Mouse (Mus musculus) forebrain, embryonic 11.5 days (tissue): Measurements from ENCODE around the gene Capn15. TPM values are rescaled to one million over a fixed set of nuclear protein-coding genes. Genes with fewer than 3 reads are reported as not detected.

Experiments used
- ATAC-seq: fragments of 200-750 bp; cut with Nextera tagmentation; replicated peaks from 2 replicates; pipeline ENCODE4 v1.8.0; 2017; ENCODE audit warnings: moderate TSS enrichment; ENCODE audit not compliant: low FRiP score
- DNase-seq: peaks from one replicate; pipeline ENCODE4 v3.0.0-alpha.2; 2017; ENCODE audit warnings: low spot score
- H3K27ac ChIP-seq: fragments of 300-500 bp; sonication (generic); 2 replicates; pipeline ENCODE4 v1.5.1; 2014; ENCODE audit warnings: low read depth, low read length
- H3K27me3 ChIP-seq: fragments of 300-500 bp; sonication (generic); 2 replicates; pipeline ENCODE4 v1.6.1; 2014; ENCODE audit warnings: mild to moderate bottlenecking, low read length, mixed read lengths; ENCODE audit not compliant: control insufficient read depth, insufficient read depth
- H3K36me3 ChIP-seq: fragments of 300-500 bp; sonication (generic); 2 replicates; pipeline ENCODE4 v1.6.1; 2014; ENCODE audit warnings: mild to moderate bottlenecking, low read length, moderate library complexity, mixed read lengths; ENCODE audit not compliant: control insufficient read depth, insufficient read depth
- H3K4me1 ChIP-seq: fragments of 300-500 bp; sonication (generic); replicated peaks from 2 replicates; pipeline ENCODE4 v1.6.1; 2014; ENCODE audit warnings: low read length, mixed read lengths; ENCODE audit not compliant: control insufficient read depth, insufficient read depth
- H3K4me2 ChIP-seq: fragments of 300-500 bp; sonication (generic); 2 replicates; pipeline ENCODE4 v1.6.1; 2014; ENCODE audit warnings: low read depth, mild to moderate bottlenecking, low read length, moderate library complexity, mixed read lengths; ENCODE audit not compliant: severe bottlenecking
- H3K4me3 ChIP-seq: fragments of 300-500 bp; sonication (generic); 2 replicates; pipeline ENCODE4 v1.5.1; 2014; ENCODE audit warnings: low read depth, low read length
- H3K9ac ChIP-seq: fragments of 300-500 bp; sonication (generic); 2 replicates; pipeline ENCODE4 v1.6.1; 2014; ENCODE audit warnings: low read length
- H3K9me3 ChIP-seq: fragments of 300-500 bp; sonication (generic); 2 replicates; pipeline ENCODE4 v1.6.1; 2016; ENCODE audit warnings: low read length, mixed read lengths; ENCODE audit not compliant: control insufficient read depth
- WGBS: fragments of 180-500 bp; shearing (Covaris S2); extraction: QIAGEN DNeasy Blood & Tissue Kit; methylation state at CpG from one replicate; pipeline ENCODE4 v1.1.7; 2014; 5-methylcytosine and 5-hydroxymethylcytosine counted together
- polyA plus RNA-seq: library from polyadenylated mRNA; unstranded; fragments of >200 nt; fragmentation: Nextera tagmentation; extraction: Ambion mirVana; gene quantifications from 2 replicates; pipeline ENCODE4 v1.2.1, GENCODE M21; 2014

The Capn15 gene
- polyA plus RNA-seq, 1 experiment from 2014 or later = 33.1 TPM

- DNase-seq (no peak), ATAC-seq (no peak)
- peaks cover 7% of the 10 kb centered on the region; the same call in 1 of the 2 replicates for H3K36me3 ChIP-seq
- H3K9ac ChIP-seq = no peak overlapping the region
- no peaks in the 10 kb centered on the region for H3K9me3 ChIP-seq
- H3K4me2 ChIP-seq = no peak overlapping the region
- no peak overlapping the region for H3K27ac ChIP-seq
- H3K4me1 ChIP-seq = no peaks in the 10 kb centered on the region
- 82% methylated on average over 2 of the region's 2 CpGs for WGBS
- H3K27me3 ChIP-seq = no peaks in the 10 kb centered on the region
- no peak overlapping the region for H3K4me3 ChIP-seq
These were observed 22.1 kb upstream of the Capn15 start for GRCm38 (mm10) chr17:26007646-26008045.

- H3K9ac ChIP-seq = no peak overlapping the region
- no peak overlapping the region for H3K4me2 ChIP-seq
- no peak for ATAC-seq
- no peaks in the 10 kb centered on the region for H3K4me1 ChIP-seq
- no peak for DNase-seq
- WGBS = 89% methylated on average over 10 of the region's 10 CpGs
- H3K4me3 ChIP-seq = no peak overlapping the region
- peaks cover 7% of the 10 kb centered on the region; the same call in 1 of the 2 replicates for H3K36me3 ChIP-seq
- no peak overlapping the region for H3K27ac ChIP-seq
- no peaks in the 10 kb centered on the region for H3K27me3 ChIP-seq
- H3K9me3 ChIP-seq = no peaks in the 10 kb centered on the region
These were observed 20.3 kb upstream of the Capn15 start for GRCm38 (mm10) chr17:26005731-26006450.

GRCm38 (mm10) chr17:26004711-26005110 lies 19.1 kb upstream of the Capn15 start:
- no peak for DNase-seq
- peaks cover 7% of the 10 kb centered on the region; the same call in 1 of the 2 replicates for H3K36me3 ChIP-seq
- H3K27ac ChIP-seq = no peak overlapping the region
- H3K4me1 ChIP-seq = no peaks in the 10 kb centered on the region
- 94% methylated on average over 15 of the region's 15 CpGs for WGBS
- no peaks in the 10 kb centered on the region for H3K9me3 ChIP-seq
- H3K9ac ChIP-seq = no peak overlapping the region
- ATAC-seq = no peak
- H3K4me3 ChIP-seq = no peak overlapping the region
- H3K27me3 ChIP-seq = no peaks in the 10 kb centered on the region
- H3K4me2 ChIP-seq = no peak overlapping the region

- Histone ChIP-seq H3K9me3 (no peaks in the 10 kb centered on the region), H3K27ac (no peak overlapping the region), H3K9ac (no peak overlapping the region), H3K27me3 (no peaks in the 10 kb centered on the region), H3K36me3 (peaks cover 7% of the 10 kb centered on the region; the same call in 1 of the 2 replicates), H3K4me3 (no peak overlapping the region), H3K4me1 (no peaks in the 10 kb centered on the region), H3K4me2 (no peak overlapping the region)
- WGBS = 97% methylated on average over 2 of the region's 2 CpGs
- no peak for ATAC-seq
- DNase-seq = no peak
These were observed 18.3 kb upstream of the Capn15 start for GRCm38 (mm10) chr17:26003864-26004263.

GRCm38 (mm10) chr17:25998425-25998824 lies 12.8 kb upstream of the Capn15 start:
- Histone ChIP-seq H3K9ac (no peak overlapping the region), H3K9me3 (no peaks in the 10 kb centered on the region), H3K4me2 (no peak overlapping the region), H3K36me3 (peaks cover 3% of the 10 kb centered on the region; the same call in 1 of the 2 replicates), H3K4me3 (no peak overlapping the region), H3K4me1 (no peaks in the 10 kb centered on the region), H3K27ac (no peak overlapping the region), H3K27me3 (no peaks in the 10 kb centered on the region)
- 90% methylated on average over 11 of the region's 11 CpGs for WGBS
- ATAC-seq (no peak), DNase-seq (no peak)

GRCm38 (mm10) chr17:25993489-25993888 lies 7.9 kb upstream of the Capn15 start:
- Histone ChIP-seq H3K9me3 (no peaks in the 10 kb centered on the region), H3K9ac (no peak overlapping the region), H3K4me2 (no peak overlapping the region), H3K27ac (no peak overlapping the region), H3K27me3 (no peaks in the 10 kb centered on the region), H3K4me3 (no peak overlapping the region), H3K36me3 (peaks cover under 1% of the 10 kb centered on the region; the same call in 1 of the 2 replicates), H3K4me1 (no peaks in the 10 kb centered on the region)
- DNase-seq = no peak
- no peak for ATAC-seq
- 93% methylated on average over 3 of the region's 3 CpGs for WGBS

GRCm38 (mm10) chr17:25992274-25992673 lies 6.7 kb upstream of the Capn15 start:
- H3K4me3 ChIP-seq = no peak overlapping the region
- no peaks in the 10 kb centered on the region for H3K9me3 ChIP-seq
- WGBS = over 99% methylated on average over 4 of the region's 4 CpGs
- H3K27me3 ChIP-seq = no peaks in the 10 kb centered on the region
- no peak for DNase-seq
- H3K9ac ChIP-seq = no peak overlapping the region
- H3K4me2 ChIP-seq = no peak overlapping the region
- H3K36me3 ChIP-seq = no peaks in the 10 kb centered on the region; the same call in 1 of the 2 replicates
- H3K27ac ChIP-seq = no peak overlapping the region
- no peak for ATAC-seq
- no peaks in the 10 kb centered on the region for H3K4me1 ChIP-seq

- no peak overlapping the region for H3K4me3 ChIP-seq
- 95% methylated on average over 5 of the region's 5 CpGs for WGBS
These were observed 4.7 kb upstream of the Capn15 start for GRCm38 (mm10) chr17:25990331-25990730.

More at GRCm38 (mm10) chr17:25990331-25990730, 4.7 kb upstream of the Capn15 start:
- ATAC-seq (no peak), DNase-seq (no peak)
- H3K27me3 ChIP-seq = no peaks in the 10 kb centered on the region
- H3K36me3 ChIP-seq = no peaks in the 10 kb centered on the region; the same call in 1 of the 2 replicates
- no peak overlapping the region for H3K27ac ChIP-seq
- no peak overlapping the region for H3K9ac ChIP-seq
- no peak overlapping the region for H3K4me2 ChIP-seq
- H3K9me3 ChIP-seq = no peaks in the 10 kb centered on the region
- H3K4me1 ChIP-seq = no peaks in the 10 kb centered on the region
